Mouse (Mus musculus): Measurements from ENCODE around the gene Elovl2. TPM values are rescaled to one million over a fixed set of nuclear protein-coding genes. Genes with fewer than 3 reads are reported as not detected.

Gene Elovl2
- polyA plus RNA-seq, 1 experiment from 2014 or later: 6.5 TPM

DNA sequence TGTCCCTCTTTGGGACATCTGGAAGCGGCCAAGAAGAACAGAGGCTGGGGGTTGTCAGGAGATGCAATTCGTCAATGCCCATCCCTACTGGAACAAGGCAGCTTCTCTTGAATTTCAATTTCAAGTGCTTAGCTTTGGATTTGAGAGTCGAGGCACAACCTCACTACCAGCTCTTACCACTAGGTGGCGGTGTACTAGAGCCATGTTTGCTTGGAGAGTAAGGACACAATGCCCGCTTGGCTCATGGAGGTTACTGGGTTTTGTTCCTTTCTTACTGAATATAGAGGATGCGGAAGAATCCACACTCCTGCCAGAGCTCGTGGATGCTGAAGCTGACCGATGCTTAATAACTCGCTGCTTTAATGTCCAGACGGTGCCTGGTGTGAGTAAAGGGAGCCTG lies 73.9 kb downstream of the Elovl2 start:
- no peak overlapping the region for H3K9ac ChIP-seq (ENCODE audit: low read depth, low read length)
- H3K27me3 ChIP-seq (replicated peaks; ENCODE audit: control insufficient read depth, insufficient read depth, low read length): no peaks in the 10 kb centered on the region
- WGBS: 79% methylated on average over 10 of the region's 10 CpGs
- no peak overlapping the region for H3K4me3 ChIP-seq (ENCODE audit: low read depth, low read length)
- no peaks in the 10 kb centered on the region for H3K9me3 ChIP-seq (ENCODE audit: control insufficient read depth)
- TF ChIP-seq CTCF (IDR thresholded peaks at IDR 0.05; ENCODE audit: low read depth): peak; percentile 89
- no peak for ATAC-seq
- no peaks in the 10 kb centered on the region for H3K36me3 ChIP-seq (ENCODE audit: control insufficient read depth, insufficient read depth)
- H3K27ac ChIP-seq (ENCODE audit: low read depth, low read length): no peak overlapping the region
- no peak overlapping the region for H3K4me2 ChIP-seq (replicated peaks; ENCODE audit: low read depth)
- H3K4me1 ChIP-seq (replicated peaks; ENCODE audit: control insufficient read depth, insufficient read depth, low read length): no peaks in the 10 kb centered on the region

DNA sequence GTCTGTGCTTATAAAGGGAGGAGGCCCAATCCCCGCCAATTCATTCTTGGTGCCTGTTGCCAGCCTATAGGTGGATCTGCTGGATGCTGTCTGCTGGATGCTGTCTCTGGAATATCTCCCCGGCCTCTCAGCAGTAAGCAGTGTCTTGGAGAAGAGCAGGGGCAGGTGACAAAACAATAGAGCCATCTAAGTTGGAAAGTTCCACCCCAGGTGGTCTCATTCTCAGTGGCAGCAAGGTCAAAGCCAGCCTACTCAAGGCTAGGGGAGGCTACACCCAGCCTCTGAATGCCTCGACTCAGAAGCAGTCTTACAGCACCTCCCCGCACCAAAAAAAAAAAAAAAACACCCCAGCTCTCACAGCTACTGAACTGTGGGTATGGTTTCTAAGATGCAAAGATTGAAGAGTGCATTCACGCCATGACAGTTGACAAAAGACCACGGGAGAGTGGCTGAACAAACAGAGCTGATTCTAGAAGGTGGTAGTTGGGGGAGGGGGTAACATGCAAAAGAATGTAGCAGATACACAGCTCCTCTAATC lies 74.7 kb downstream of the Elovl2 start:
- Histone ChIP-seq H3K27me3 (replicated peaks; ENCODE audit: control insufficient read depth, insufficient read depth, low read length) (no peaks in the 10 kb centered on the region), H3K4me1 (replicated peaks; ENCODE audit: control insufficient read depth, insufficient read depth, low read length) (no peaks in the 10 kb centered on the region), H3K36me3 (ENCODE audit: control insufficient read depth, insufficient read depth) (no peaks in the 10 kb centered on the region), H3K27ac (ENCODE audit: low read depth, low read length) (no peak overlapping the region), H3K9me3 (ENCODE audit: control insufficient read depth) (no peaks in the 10 kb centered on the region), H3K4me2 (replicated peaks; ENCODE audit: low read depth) (no peak overlapping the region), H3K4me3 (ENCODE audit: low read depth, low read length) (no peak overlapping the region), H3K9ac (ENCODE audit: low read depth, low read length) (no peak overlapping the region)
- no peak for TF ChIP-seq CTCF (IDR thresholded peaks at IDR 0.05; ENCODE audit: low read depth)
- no peak for ATAC-seq
- WGBS: 76% methylated on average over 6 of the region's 6 CpGs

DNA sequence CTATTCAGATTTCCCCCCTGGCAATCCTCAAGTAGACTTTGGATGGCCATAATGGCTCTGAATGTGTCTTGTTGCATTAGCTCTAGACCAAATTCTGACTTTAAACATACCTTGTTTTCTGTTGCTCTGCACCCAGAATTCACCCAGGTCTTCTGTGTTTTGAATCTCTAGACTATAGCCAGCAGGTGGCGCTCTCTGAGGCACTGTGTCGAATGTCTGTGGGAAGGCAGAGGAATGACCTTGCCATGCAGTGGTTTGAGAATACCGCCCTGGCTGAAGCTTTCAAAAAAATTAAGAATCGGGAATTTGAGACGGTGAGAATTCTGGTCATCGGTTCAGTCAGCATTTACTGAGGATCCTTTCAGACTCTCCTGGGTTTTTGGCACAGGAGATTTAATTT lies 85.3 kb downstream of the Elovl2 start:
- no peak for ATAC-seq
- Histone ChIP-seq H3K4me3 (ENCODE audit: low read depth, low read length) (no peak overlapping the region), H3K27ac (ENCODE audit: low read depth, low read length) (no peak overlapping the region), H3K4me2 (replicated peaks; ENCODE audit: low read depth) (no peak overlapping the region), H3K4me1 (replicated peaks; ENCODE audit: control insufficient read depth, insufficient read depth, low read length) (no peaks in the 10 kb centered on the region), H3K36me3 (ENCODE audit: control insufficient read depth, insufficient read depth) (no peaks in the 10 kb centered on the region), H3K9me3 (ENCODE audit: control insufficient read depth) (no peaks in the 10 kb centered on the region), H3K9ac (ENCODE audit: low read depth, low read length) (no peak overlapping the region), H3K27me3 (replicated peaks; ENCODE audit: control insufficient read depth, insufficient read depth, low read length) (no peaks in the 10 kb centered on the region)
- 4% methylated on average over 6 of the region's 6 CpGs for WGBS
- TF ChIP-seq CTCF (IDR thresholded peaks at IDR 0.05; ENCODE audit: low read depth): peak; percentile 89

Other genes with a start within 250 kb of the Elovl2 start
- 59.2 and 61.7 TPM in 2 replicates for gene Pak1ip1, start 219.4 kb downstream of the Elovl2 start, polyA plus RNA-seq (2015; fragmentation: Nextera tagmentation; extraction: Ambion mirVana)
- gene Tmem14c, start 204.1 kb downstream of the Elovl2 start, polyA plus RNA-seq (2015; fragmentation: Nextera tagmentation; extraction: Ambion mirVana): 337 and 344 TPM in 2 replicates
- gene Mak, start 140.7 kb downstream of the Elovl2 start, polyA plus RNA-seq (2015; fragmentation: Nextera tagmentation; extraction: Ambion mirVana): 0.07 and 0.10 TPM in 2 replicates
- gene Gcm2, start 109.4 kb downstream of the Elovl2 start, polyA plus RNA-seq (2015; fragmentation: Nextera tagmentation; extraction: Ambion mirVana): not detected in 2 replicates
- 0.05 TPM in 1 of 2 replicates, not detected in the other for gene Sycp2l, start 106.1 kb downstream of the Elovl2 start, polyA plus RNA-seq (2015; fragmentation: Nextera tagmentation; extraction: Ambion mirVana)
- gene Smim13, start 29.4 kb upstream of the Elovl2 start, polyA plus RNA-seq (2015; fragmentation: Nextera tagmentation; extraction: Ambion mirVana): 4.8 and 5.3 TPM in 2 replicates
- not detected in 2 replicates for gene Gm17364, start 53.6 kb upstream of the Elovl2 start, polyA plus RNA-seq (2015; fragmentation: Nextera tagmentation; extraction: Ambion mirVana)